Mouse (Mus musculus): ENCODE results near the gene Rbfox3.

The Rbfox3 gene
- long read RNA-seq, experiment 1, partial matches to known transcripts = 1 of 1 reads
- long read RNA-seq, experiment 1, other reads (novel, unspliced or antisense) = 0 of 1 reads
- long read RNA-seq, experiment 2 = 0 reads

GRCm38 (mm10) chr11:118911307-118912070 is at the start of gene Rbfox3:
Rbfox3 (minus strand) TSS chr11:118911597.
- intact Hi-C loops (cut with DNase I) = no loop called here

GRCm38 (mm10) chr11:118960649-118961048 is 49.3 kb upstream of the Rbfox3 start:
- intact Hi-C loops (cut with DNase I) = no loop called here

GRCm38 (mm10) chr11:118957070-118957471 is 45.7 kb upstream of the Rbfox3 start:
- intact Hi-C loops (cut with DNase I) = no loop called here

GRCm38 (mm10) chr11:118955016-118955415 is 43.6 kb upstream of the Rbfox3 start:
- intact Hi-C loops (cut with DNase I) = no loop called here

GRCm38 (mm10) chr11:118945868-118946267 is 34.5 kb upstream of the Rbfox3 start:
- intact Hi-C loops (cut with DNase I) = no loop called here

- intact Hi-C loops (cut with DNase I) = no loop called here
Measured at GRCm38 (mm10) chr11:118941268-118941667, 29.9 kb upstream of the Rbfox3 start.

GRCm38 (mm10) chr11:118940539-118940938 is 29.1 kb upstream of the Rbfox3 start:
- intact Hi-C loops (cut with DNase I) = no loop called here

- intact Hi-C loops (cut with DNase I) = no loop called here
Measured at GRCm38 (mm10) chr11:118939731-118940130, 28.3 kb upstream of the Rbfox3 start.

GRCm38 (mm10) chr11:118934925-118935324 is 23.5 kb upstream of the Rbfox3 start:
- intact Hi-C loops (cut with DNase I) = no loop called here

GRCm38 (mm10) chr11:118927081-118927480 is 15.7 kb upstream of the Rbfox3 start:
- intact Hi-C loops (cut with DNase I) = no loop called here

- intact Hi-C loops (cut with DNase I) = no loop called here
Measured at GRCm38 (mm10) chr11:118921852-118922251, 10.5 kb upstream of the Rbfox3 start.

GRCm38 (mm10) chr11:118916423-118917030 is 5.1 kb upstream of the Rbfox3 start:
- intact Hi-C loops (cut with DNase I) = no loop called here

- intact Hi-C loops (cut with DNase I) = no loop called here
Measured at GRCm38 (mm10) chr11:118915888-118916287, 4.5 kb upstream of the Rbfox3 start.

GRCm38 (mm10) chr11:118912686-118913085 is 1.3 kb upstream of the Rbfox3 start:
- intact Hi-C loops (cut with DNase I) = no loop called here

GRCm38 (mm10) chr11:118910756-118911155 is 641 bp downstream of the Rbfox3 start:
- intact Hi-C loops (cut with DNase I) = no loop called here

- intact Hi-C loops (cut with DNase I) = no loop called here
Measured at GRCm38 (mm10) chr11:118909814-118910201, 1.6 kb downstream of the Rbfox3 start.

GRCm38 (mm10) chr11:118908981-118909813 is 2.2 kb downstream of the Rbfox3 start:
- intact Hi-C loops (cut with DNase I) = no loop called here

- intact Hi-C loops (cut with DNase I) = no loop called here
Measured at GRCm38 (mm10) chr11:118908431-118908980, 2.9 kb downstream of the Rbfox3 start.

GRCm38 (mm10) chr11:118907471-118908401 is 3.7 kb downstream of the Rbfox3 start:
- intact Hi-C loops (cut with DNase I) = no loop called here

GRCm38 (mm10) chr11:118906824-118907470 is 4.5 kb downstream of the Rbfox3 start:
- intact Hi-C loops (cut with DNase I) = no loop called here

All from adrenal gland (tissue).